Comparison of ENCODE assay signal across 19 mouse cellular contexts in genomic region chr4:66314806-66315484, GRCm38 (mm10).
A peak's percentile ranks its signal among the peaks of the same experiment; 100 is the strongest.
DNase-seq lines count a peak whose midpoint lies in the region; ATAC-seq and TF ChIP-seq lines count a peak whose summit lies in the region.
"Had no signal": no experiment of that assay in that cellular context is flagged by ENCODE, and none has a peak within 500 bp of the region (broad histone marks: within the 10 kb centered on the region; RNA-seq: fewer than 3 reads in every experiment).

No protein-coding gene starts in this region.

- H3K36me3 ChIP-seq in embryonic facial prominence, embryonic 14.5 days (ENCODE audit: control insufficient read depth, insufficient read depth, low read length) = no peaks in the 10 kb centered on the region
- H3K36me3 ChIP-seq in embryonic facial prominence, embryonic 10.5 days (replicated peaks) = no peaks in the 10 kb centered on the region
- no peaks in the 10 kb centered on the region for H3K36me3 ChIP-seq in midbrain, postnatal 0 days (ENCODE audit: insufficient read depth, low read length)
- H3K36me3 ChIP-seq in midbrain, embryonic 10.5 days = no peaks in the 10 kb centered on the region
- H3K36me3 ChIP-seq in forebrain, postnatal 0 days (ENCODE audit: insufficient read depth) = no peaks in the 10 kb centered on the region
- no peaks in the 10 kb centered on the region for H3K36me3 ChIP-seq in neural tube, embryonic 14.5 days (ENCODE audit: control insufficient read depth, insufficient read depth, low read length)
- H3K36me3 ChIP-seq: embryonic facial prominence, embryonic 15.5 days; heart, embryonic 13.5 days; limb, embryonic 12.5 days had no signal

- H3K9ac ChIP-seq in embryonic facial prominence, embryonic 14.5 days (ENCODE audit: low read depth, low read length) = no peak overlapping the region
- H3K9ac ChIP-seq in midbrain, postnatal 0 days (replicated peaks; ENCODE audit: low read length, poor library complexity, severe bottlenecking) = no peak overlapping the region
- H3K9ac ChIP-seq in forebrain, postnatal 0 days = no peak overlapping the region
- H3K9ac ChIP-seq in neural tube, embryonic 14.5 days (replicated peaks; ENCODE audit: low read depth, low read length) = no peak overlapping the region
- H3K9ac ChIP-seq: embryonic facial prominence, embryonic 15.5 days; heart, embryonic 13.5 days; limb, embryonic 12.5 days; liver, embryonic 14.5 days had no signal

- H3K4me1 ChIP-seq in embryonic facial prominence, embryonic 14.5 days (ENCODE audit: control insufficient read depth, insufficient read depth, low read length) = no peaks in the 10 kb centered on the region
- H3K4me1 ChIP-seq in embryonic facial prominence, embryonic 10.5 days = peaks cover 10% of the 10 kb centered on the region; the same call in 1 of the 2 replicates
- no peaks in the 10 kb centered on the region for H3K4me1 ChIP-seq in midbrain, postnatal 0 days (ENCODE audit: insufficient read depth, low read length)
- peaks cover 9% of the 10 kb centered on the region for H3K4me1 ChIP-seq in midbrain, embryonic 10.5 days
- no peaks in the 10 kb centered on the region for H3K4me1 ChIP-seq in forebrain, postnatal 0 days (ENCODE audit: insufficient read depth)
- H3K4me1 ChIP-seq in neural tube, embryonic 14.5 days (ENCODE audit: control insufficient read depth, insufficient read depth, low read length) = 0 out of 2 replicates have a peak, but pooled peaks cover 4% of the 10 kb centered on the region
- H3K4me1 ChIP-seq: embryonic facial prominence, embryonic 15.5 days; heart, embryonic 13.5 days had no signal

- H3K27ac ChIP-seq in embryonic facial prominence, embryonic 14.5 days (replicated peaks; ENCODE audit: low read depth, low read length) = no peak overlapping the region
- H3K27ac ChIP-seq in embryonic facial prominence, embryonic 10.5 days (replicated peaks) = no peak overlapping the region
- no peak overlapping the region for H3K27ac ChIP-seq in midbrain, postnatal 0 days (ENCODE audit: low read depth, low read length)
- no peak overlapping the region for H3K27ac ChIP-seq in midbrain, embryonic 10.5 days (replicated peaks)
- no peak overlapping the region for H3K27ac ChIP-seq in forebrain, postnatal 0 days (ENCODE audit: low read depth, low read length)
- no peak overlapping the region for H3K27ac ChIP-seq in neural tube, embryonic 14.5 days (ENCODE audit: low read depth, low read length)
- H3K27ac ChIP-seq: embryonic facial prominence, embryonic 15.5 days; heart, embryonic 13.5 days; left cerebral cortex, adult 2 months; limb, embryonic 12.5 days; liver, embryonic 14.5 days had no signal

- no peak overlapping the region for H3K4me3 ChIP-seq in embryonic facial prominence, embryonic 14.5 days (ENCODE audit: low read depth, low read length)
- no peak overlapping the region for H3K4me3 ChIP-seq in embryonic facial prominence, embryonic 10.5 days
- H3K4me3 ChIP-seq in midbrain, postnatal 0 days (ENCODE audit: low read depth, low read length) = no peak overlapping the region
- H3K4me3 ChIP-seq in midbrain, embryonic 10.5 days = no peak overlapping the region
- H3K4me3 ChIP-seq in forebrain, postnatal 0 days (ENCODE audit: low read depth, low read length) = no peak overlapping the region
- no peak overlapping the region for H3K4me3 ChIP-seq in neural tube, embryonic 14.5 days (ENCODE audit: low read depth, low read length)
- H3K4me3 ChIP-seq: embryonic facial prominence, embryonic 15.5 days; heart, embryonic 13.5 days; left cerebral cortex, adult 2 months; limb, embryonic 12.5 days had no signal

- no peak for TF ChIP-seq CTCF in midbrain, postnatal 0 days (IDR thresholded peaks at IDR 0.05)
- no peak for TF ChIP-seq CTCF in forebrain, postnatal 0 days (IDR thresholded peaks at IDR 0.05; ENCODE audit: low read depth)

- no peak overlapping the region for H3K4me2 ChIP-seq in embryonic facial prominence, embryonic 14.5 days (ENCODE audit: low read depth, low read length)
- H3K4me2 ChIP-seq in midbrain, postnatal 0 days (ENCODE audit: low read depth, low read length, poor library complexity, severe bottlenecking) = no peak overlapping the region
- no peak overlapping the region for H3K4me2 ChIP-seq in forebrain, postnatal 0 days (ENCODE audit: low read depth)
- no peak overlapping the region for H3K4me2 ChIP-seq in neural tube, embryonic 14.5 days (ENCODE audit: low read depth, low read length)
- H3K4me2 ChIP-seq: embryonic facial prominence, embryonic 15.5 days; heart, embryonic 13.5 days; limb, embryonic 12.5 days had no signal

- peak; percentile 11 for DNase-seq in embryonic facial prominence, embryonic 14.5 days (ENCODE audit: low spot score)
- no peak for DNase-seq in embryonic facial prominence, embryonic 10.5 days (ENCODE audit: low spot score)
- peak; percentile 62 for DNase-seq in midbrain, postnatal 0 days (ENCODE audit: low spot score)
- DNase-seq in midbrain, embryonic 10.5 days (ENCODE audit: low spot score) = no peak
- peak; percentile 30 for DNase-seq in forebrain, postnatal 0 days
- no peak for DNase-seq in adrenal gland, postnatal 25 days
- no peak for DNase-seq in right cerebral cortex, adult 2 months (ENCODE audit: low spot score in 2 of 2)
- DNase-seq: cerebellum, postnatal 25 days; heart, postnatal 4 days; kidney, adult 2 months; kidney, postnatal 4 days; lung, postnatal 4 days; right cerebral cortex, postnatal 4 days had no signal

- WGBS in embryonic facial prominence, embryonic 14.5 days = 26% methylated on average over 8 of the region's 8 CpGs
- WGBS in embryonic facial prominence, embryonic 10.5 days = 26% methylated on average over 8 of the region's 8 CpGs
- WGBS in midbrain, postnatal 0 days = 19% methylated on average over 8 of the region's 8 CpGs
- 16% methylated on average over 8 of the region's 8 CpGs for WGBS in midbrain, embryonic 10.5 days
- WGBS in forebrain, postnatal 0 days = 7% methylated on average over 8 of the region's 8 CpGs
- WGBS in neural tube, embryonic 14.5 days = 15% methylated on average over 8 of the region's 8 CpGs

- H3K27me3 ChIP-seq in embryonic facial prominence, embryonic 14.5 days (replicated peaks; ENCODE audit: control insufficient read depth, insufficient read depth, low read length) = no peaks in the 10 kb centered on the region
- H3K27me3 ChIP-seq in embryonic facial prominence, embryonic 10.5 days (replicated peaks; ENCODE audit: low read depth, poor library complexity, severe bottlenecking) = no peaks in the 10 kb centered on the region
- no peaks in the 10 kb centered on the region for H3K27me3 ChIP-seq in midbrain, postnatal 0 days (ENCODE audit: insufficient read depth, low read length)
- H3K27me3 ChIP-seq in midbrain, embryonic 10.5 days (ENCODE audit: low read depth, poor library complexity, severe bottlenecking) = 0 out of 2 replicates have a peak, but pooled peaks cover 7% of the 10 kb centered on the region
- H3K27me3 ChIP-seq in forebrain, postnatal 0 days (ENCODE audit: insufficient read depth, low read length) = no peaks in the 10 kb centered on the region
- H3K27me3 ChIP-seq in neural tube, embryonic 14.5 days (ENCODE audit: control insufficient read depth, insufficient read depth, low read length) = no peaks in the 10 kb centered on the region
- H3K27me3 ChIP-seq: embryonic facial prominence, embryonic 15.5 days; heart, embryonic 13.5 days; limb, embryonic 12.5 days had no signal

- no peak for ATAC-seq in embryonic facial prominence, embryonic 14.5 days (ENCODE audit: low read depth)
- no peak for ATAC-seq in midbrain, postnatal 0 days (ENCODE audit: low FRiP score)
- peak; percentile 84; the same call in 1 of the 2 replicates for ATAC-seq in forebrain, postnatal 0 days
- peak; percentile 53; the same call in 1 of the 2 replicates for ATAC-seq in neural tube, embryonic 14.5 days (ENCODE audit: low read depth)

- H3K9me3 ChIP-seq in embryonic facial prominence, embryonic 14.5 days (ENCODE audit: control insufficient read depth, low read length) = no peaks in the 10 kb centered on the region
- no peaks in the 10 kb centered on the region for H3K9me3 ChIP-seq in embryonic facial prominence, embryonic 10.5 days
- H3K9me3 ChIP-seq in midbrain, postnatal 0 days (ENCODE audit: low read length) = no peaks in the 10 kb centered on the region
- no peaks in the 10 kb centered on the region for H3K9me3 ChIP-seq in midbrain, embryonic 10.5 days (replicated peaks)
- H3K9me3 ChIP-seq in forebrain, postnatal 0 days (ENCODE audit: low read length) = no peaks in the 10 kb centered on the region
- H3K9me3 ChIP-seq in neural tube, embryonic 14.5 days (ENCODE audit: control insufficient read depth, low read length) = no peaks in the 10 kb centered on the region
- H3K9me3 ChIP-seq: embryonic facial prominence, embryonic 15.5 days; heart, embryonic 13.5 days; limb, embryonic 12.5 days had no signal

Comparison
In these comparisons a context has a peak if more than half of its experiments do, and no peak if none do; other contexts are left out.
1. DNase-seq: peak in embryonic facial prominence, embryonic 14.5 days (single experiment), midbrain, postnatal 0 days (single experiment) and forebrain, postnatal 0 days (single experiment); none in embryonic facial prominence, embryonic 10.5 days (single experiment), midbrain, embryonic 10.5 days (single experiment), adrenal gland, postnatal 25 days (single experiment) and right cerebral cortex, adult 2 months (0 of 2).
2. ATAC-seq: peak in forebrain, postnatal 0 days (single experiment) and neural tube, embryonic 14.5 days (single experiment); none in embryonic facial prominence, embryonic 14.5 days (single experiment) and midbrain, postnatal 0 days (single experiment).